Mouse (Mus musculus): ENCODE measurements around the gene Shld2.

The Shld2 gene

DNA sequence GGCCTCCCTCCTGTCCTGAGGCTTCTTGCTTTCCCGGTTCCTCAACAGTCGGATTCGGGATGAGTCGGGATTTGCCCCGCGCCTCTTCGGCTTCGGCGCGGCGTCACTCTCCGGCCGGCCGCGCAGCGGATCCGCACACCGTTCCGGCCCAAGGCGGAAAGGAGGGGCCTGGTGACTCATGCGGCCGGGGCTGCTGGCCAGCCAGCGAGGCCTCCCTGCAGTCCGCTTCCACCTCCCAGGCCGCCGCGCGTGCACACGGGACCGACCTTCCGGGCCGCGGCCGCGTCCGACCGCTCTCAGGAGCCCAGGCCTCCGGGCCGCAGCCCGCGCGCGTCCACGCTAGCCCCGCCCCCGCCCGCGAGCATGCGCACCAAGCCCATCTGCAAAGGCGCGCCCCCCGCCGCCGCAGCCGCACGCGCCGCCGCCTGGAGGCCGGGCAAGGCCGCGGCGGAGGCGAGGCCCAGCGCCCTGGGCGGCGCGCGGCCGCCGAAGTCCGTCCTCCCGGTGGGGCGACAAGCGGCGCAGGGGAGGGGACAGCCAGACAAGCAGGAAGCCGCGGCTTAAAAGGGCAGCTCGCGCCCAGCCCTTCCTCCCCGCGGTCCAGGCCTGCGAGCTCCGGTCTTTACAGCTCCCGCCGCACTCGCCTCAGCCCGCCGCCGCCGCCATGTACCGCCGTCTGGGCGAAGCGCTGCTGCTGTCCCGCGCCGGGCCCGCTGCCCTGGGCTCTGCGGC, at the start of gene Shld2, which contains the start of gene Glud1:
Gene Shld2, minus strand, starts transcription at position 260 of the 732 bp plus-strand sequence.
Gene Glud1, plus strand, starts transcription at position 494 of the 732 bp plus-strand sequence.
- peak; percentile 94 for DNase-seq

DNA sequence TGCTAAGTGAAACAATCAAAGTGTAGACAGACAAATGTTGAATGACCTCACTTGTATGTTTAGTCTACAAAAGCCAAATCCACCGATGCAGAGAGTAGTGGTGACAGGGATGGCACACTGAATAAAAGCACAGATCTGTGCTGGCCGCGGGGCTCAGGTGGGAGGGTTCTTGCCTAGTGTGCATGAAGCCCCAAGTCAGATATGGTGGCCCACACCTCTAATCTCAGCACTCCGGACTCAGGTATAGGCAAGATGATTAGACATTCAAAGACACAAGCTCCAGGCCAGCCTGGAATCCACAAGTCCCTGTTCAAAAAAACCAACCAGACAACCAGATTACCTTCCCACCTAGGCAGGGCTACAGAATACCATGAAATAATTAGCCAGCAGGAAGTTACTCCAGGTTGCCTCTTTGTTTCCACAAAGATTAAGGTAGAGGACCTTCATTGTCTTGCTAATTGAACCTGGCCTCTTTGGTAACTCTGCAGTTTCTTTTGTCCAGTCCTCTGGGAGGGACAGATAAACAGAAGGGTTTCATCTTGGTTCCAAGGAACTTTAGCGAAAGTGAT, 49.5 kb upstream of the Shld2 start:
- no peak for DNase-seq

DNA sequence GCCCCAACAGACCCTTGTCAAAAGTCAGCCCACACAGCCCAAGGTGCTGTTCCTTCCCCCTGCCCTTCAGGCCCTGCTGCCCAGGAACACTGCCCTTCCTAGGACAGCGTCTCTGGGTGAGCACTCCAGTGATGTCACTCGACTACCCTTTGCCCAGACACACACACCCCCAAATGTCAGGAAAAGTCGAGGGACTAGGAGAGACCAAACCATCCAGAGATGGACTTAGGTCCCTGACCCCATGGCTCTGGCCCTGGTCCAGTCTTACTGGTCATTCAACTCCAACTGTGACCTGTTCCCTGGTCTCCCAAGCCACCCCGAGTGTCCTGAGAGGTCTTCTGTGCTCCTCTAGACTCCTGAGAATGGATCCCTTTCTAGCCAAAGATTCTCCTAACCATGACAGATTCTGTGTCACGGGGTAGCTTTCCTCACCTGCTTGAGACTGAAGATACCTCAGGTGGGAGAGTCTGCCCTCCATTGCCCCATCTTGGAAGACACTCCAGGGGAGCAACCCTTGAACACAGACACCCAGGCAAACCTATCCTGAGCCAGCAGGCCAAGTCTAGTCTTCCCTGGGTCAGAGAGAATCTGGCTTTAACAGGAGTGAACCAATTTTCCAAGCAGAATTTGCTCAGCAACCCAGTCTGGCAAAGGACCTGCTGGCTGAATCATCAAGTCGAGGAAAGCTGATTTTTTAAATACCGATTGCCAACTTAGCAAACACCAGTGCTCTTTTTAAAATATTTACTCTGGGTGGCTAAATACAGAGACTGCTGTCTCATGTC, 47.6 kb upstream of the Shld2 start:
- no peak for DNase-seq

DNA sequence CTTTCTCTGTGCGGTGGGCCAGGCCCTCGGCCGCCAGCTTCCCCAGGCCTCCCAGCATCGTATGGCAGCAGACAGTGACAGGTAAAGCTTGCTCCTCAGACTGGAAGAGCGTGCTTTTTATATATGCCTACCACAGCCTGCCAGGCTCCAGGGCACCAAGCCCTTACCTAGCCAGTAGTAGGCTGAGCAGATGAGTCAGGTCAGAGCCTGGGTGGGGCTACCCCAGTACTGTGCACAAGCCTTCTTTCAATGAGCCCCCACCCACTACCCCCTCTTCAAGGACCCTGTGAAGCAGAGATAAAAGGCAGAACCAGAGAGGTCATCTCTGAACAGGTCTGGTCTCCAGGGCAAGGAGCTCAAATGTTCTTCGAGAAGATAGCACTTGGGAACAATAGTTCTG, 45.0 kb upstream of the Shld2 start, which contains the start of gene Fam25c:
Gene Fam25c, minus strand, starts transcription at position 133 of the 400 bp plus-strand sequence.
- no peak for DNase-seq

DNA sequence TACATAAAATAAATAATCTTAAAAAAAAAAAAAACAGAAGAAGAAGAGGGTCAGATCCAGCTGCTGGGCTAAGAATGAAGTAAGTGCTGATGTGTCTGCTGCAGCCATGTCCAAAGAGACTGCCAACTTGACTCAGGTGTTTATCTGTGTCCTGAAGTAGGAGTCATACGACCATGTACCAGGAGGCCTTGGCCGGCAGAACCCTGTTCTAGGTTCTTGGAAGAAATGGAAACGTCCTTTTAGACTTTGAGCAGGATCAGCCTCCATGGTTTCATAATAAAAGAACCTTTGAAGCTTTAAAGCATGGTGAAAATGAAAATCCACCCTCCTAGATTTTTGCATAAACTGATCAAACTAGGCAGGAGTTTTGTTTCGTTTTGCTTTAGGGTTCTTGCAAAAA, 44.2 kb upstream of the Shld2 start:
- DNase-seq, result no peak

DNA sequence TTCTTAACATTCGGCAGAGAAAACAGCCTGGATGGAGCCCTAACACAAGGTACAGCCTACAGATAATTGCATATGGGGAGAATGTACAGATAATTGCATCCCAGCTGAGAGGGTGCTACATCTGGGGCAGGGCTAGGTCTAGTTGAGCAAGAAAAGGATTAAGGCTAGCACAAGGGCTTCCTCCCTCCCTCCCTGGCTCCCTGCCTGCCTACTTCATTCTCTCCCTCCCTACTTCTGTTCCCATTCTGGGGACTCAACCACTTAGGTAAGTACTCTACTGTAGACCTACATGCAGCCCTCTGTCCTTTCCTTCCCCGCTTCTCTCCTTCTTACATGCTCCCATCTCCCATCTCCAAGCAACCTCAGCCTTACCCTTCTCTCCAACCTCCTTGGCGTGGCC, 43.0 kb upstream of the Shld2 start:
- no peak for DNase-seq

DNA sequence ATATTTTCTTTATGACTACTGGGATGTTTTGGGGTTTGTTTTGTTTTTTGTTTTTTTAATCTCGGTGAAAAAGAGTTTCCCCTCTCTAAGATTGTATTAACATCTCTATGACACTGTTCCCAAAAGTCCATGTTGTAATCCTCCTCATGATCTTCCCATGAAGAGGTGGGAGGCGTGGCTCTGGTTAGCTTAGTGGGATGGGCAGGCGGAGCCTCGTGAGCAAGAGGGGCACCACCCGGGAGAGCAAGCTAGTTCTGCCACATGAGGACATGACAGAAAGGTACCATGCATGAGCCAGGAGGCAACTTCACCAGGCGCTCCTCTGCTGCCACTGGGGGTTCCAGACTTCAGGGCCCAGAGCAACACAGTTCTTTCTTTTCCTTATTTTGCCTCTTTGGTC, 42.2 kb upstream of the Shld2 start:
- no peak for DNase-seq

DNA sequence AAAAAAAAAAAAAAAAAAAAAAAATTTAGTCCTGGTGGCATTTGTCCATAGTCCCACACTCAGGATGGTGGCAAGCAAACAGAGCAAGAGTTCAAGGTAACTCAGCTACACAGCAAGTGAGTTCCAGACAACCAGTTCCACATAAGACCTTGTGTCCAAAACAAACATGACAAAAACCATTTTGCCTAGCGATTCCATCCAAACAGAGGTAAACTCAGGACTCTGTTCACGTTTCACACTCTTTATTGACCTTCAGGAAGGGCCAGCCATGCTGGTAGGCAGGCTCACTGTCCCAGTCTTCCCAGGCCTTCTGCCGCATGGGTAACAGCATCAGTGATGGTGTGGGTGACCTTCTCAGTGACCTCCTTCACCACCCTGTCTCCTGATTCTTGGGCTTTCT, 41.4 kb upstream of the Shld2 start:
- no peak for DNase-seq

DNA sequence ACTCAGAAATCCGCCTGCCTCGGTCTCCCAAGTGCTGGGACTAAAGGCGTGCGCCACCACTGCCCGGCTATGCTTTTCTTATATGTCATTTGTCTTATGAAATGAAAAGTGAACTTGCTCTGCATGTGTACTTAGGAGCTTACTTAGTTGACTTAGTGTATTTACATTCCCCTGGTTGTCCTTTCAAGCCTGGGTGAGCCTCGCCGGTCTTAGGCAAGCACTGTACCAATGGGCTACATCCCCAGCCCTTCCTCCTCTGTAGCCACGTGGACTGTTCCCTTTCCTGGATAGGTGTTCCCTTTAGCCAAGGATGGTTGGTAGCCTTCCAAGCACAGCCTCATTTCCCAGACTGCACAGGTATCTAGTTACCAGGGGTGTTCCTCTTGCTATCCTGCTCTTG, 38.7 kb upstream of the Shld2 start:
- no peak for DNase-seq

DNA sequence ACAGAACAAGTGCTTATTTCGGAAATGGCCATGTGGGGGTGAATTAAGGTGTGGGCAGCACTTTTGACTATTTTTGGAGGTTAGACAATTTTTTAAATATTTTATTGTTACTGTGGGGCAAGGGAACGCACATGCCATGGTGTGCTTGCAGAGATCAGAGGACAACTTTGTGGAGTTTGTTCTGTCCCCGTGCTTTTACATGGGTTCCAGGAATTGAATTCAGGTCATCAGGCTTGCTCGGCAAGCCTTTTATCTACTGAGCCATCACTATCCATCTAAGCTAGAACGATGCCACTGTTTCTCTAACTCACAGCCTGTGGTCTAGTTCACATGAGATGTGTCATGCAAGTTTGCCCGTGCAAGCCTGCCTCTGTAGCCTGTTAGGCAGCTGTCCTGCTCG, 38.0 kb upstream of the Shld2 start:
- DNase-seq, result no peak

DNA sequence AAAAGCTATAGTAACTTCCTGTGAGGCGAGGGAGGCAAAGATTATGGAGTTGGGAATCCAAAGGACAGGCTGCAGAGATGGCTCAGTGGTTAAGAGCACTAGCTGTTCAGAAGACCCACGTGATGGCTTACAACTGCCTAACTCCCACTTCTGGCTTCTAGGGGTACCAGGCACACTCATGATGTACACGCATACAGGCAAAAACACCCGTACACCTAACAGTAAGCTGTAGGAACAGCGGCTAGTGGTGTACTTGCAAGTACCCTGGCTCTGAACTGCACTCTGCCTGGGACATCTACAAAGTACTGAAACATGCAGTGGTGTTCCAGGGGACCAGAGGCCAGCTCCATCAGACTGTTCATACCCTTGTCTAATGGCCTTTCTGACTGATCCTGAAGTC, 36.8 kb upstream of the Shld2 start:
- no peak for DNase-seq

DNA sequence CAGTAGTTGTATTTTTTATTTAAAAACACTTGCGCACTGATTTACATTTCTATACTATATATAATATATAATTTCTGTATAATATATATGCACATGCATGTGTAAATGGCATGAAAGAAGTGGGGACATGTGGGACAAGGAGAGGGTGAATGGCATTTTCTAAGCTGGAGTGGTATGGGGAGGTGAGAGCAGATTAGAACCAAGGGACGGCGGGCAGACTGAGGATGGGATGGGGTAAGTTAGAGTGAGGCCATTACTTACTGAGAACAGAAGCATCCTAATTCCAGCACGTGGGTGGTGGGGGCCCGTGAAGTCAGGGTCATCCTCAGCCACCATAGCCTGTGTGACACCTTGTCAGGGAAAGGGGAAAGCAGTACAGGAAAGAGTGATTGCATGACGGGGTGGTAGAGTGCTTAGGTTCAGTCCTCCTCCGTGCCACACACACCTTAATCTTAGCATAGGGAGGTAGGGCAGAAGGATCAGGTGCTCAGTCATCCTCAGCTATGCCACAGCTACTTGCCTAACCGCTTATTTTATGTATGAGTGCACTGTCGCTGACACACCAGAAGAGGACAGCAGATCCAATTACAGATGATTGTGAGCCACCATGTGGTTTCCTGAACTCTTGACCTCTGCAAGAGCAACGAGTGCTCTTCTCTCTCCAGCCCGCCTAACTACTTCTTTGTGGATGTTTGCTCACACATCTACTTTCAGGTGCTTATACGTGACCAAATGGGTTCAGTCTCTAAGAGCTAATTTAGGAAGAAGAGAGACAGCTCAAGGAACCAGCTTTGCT, 35.7 kb upstream of the Shld2 start:
- DNase-seq, result no peak

DNA sequence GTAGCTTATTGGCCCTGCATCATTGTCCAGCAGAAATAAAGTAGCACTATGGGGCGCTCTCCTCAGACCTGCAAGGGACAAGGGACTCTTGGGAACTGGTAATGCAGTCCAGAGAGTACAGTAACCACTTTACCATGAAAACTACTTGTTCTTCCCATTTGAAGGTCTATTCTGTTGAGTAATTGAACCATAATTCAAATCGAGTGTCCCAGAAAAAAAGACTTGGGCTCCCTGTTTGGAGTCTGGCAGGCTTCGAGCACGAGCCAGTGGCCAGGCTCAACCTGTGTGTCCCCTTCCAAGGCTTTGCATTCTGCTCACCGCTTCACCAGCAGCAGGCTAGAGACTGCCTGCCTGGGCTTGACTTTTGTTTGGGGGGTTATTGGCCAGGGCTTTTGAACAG, 34.1 kb upstream of the Shld2 start:
- no peak for DNase-seq

DNA sequence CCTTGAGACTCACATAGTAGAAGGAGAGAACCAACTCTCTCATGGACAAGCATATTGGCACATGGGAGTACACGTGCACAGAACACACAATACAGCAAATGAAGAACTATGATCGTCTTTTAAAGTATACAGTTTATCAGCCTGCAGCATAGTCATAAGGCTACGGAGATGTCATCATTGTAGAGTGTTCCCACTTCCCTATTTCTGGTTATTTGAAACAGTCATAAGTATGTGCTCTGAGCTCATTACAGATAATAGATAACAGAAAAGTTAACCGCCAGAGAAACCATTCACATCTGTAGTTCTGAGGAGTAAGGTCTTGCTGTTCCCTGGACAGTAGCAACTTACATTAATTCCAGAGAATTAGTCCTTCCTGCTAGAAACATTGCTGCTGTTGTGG, 32.8 kb upstream of the Shld2 start:
- DNase-seq, result no peak

DNA sequence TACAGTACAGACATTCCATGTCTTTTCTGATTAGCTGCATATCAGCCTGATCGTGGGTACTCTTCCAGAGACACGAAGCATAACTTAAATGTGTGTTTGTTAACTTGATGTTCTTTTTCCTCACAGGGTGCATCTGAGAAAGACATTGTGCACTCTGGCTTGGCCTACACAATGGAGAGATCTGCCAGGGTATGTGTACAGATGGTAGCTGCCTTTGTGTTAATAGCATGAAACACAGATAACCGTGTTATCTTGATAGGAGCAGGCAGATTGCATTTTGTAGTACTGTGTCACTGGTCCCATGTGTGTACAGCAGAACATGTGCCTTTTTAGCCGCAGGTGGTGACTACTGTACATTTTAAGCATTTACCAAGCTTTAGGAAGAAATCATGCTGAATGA, 31.7 kb upstream of the Shld2 start:
- no peak for DNase-seq

DNA sequence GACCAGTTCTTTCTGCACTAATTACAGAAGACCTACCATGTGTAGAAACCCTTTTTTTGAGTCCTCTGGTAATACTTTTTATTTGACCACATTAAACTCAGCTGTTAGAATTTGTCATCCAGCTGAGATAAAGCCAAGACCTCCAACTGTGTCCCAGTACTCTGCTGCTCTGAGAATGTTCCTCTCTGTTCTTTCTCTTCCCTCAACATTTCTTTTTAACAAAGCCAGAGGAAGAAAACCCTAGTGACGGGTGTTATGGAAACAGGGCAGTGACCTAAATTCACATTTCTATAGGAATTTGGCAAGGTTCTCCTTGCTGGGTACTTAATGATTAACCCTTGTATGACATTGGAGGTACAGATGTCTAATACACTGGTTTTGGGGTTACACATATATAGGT, 29.2 kb upstream of the Shld2 start:
- DNase-seq, result no peak

DNA sequence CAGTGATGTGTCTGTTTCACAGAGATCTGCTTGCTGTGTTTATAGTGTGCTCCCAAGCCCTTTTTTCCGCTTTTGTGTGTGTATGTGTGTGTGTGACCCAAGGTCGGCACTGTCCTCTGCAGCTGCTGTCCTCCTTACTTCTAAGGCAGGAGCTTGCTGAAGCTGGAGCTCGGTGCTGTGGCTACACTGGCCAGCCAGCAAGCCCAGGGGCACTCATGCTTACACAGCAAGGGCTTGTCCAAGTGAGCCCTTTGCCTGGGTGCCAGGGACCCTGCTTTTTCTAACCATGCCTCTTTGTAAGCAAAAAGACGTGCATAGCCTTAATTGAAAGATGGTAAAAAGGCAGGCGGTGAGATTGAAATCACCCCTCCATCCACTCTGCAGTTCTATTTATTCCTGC, 22.2 kb upstream of the Shld2 start:
- no peak for DNase-seq

DNA sequence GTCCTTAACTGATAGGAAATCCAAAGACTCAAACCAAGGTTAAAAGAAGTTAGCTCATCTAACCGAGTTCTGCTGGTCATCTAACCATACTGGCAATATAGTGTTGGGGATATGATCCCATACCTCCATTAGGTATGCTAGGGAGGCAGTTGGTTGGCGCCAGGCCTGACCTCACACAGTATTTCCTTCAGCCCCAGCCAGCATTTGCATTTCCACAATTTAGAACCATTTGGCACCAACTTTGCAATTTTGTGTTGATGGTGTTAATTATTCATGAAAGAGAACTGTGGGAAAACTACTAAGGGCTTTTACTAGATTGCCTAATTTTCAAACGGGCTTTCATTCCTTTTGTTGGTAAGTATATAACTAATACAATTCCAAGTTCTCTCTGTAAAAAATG, 21.6 kb upstream of the Shld2 start:
- no peak for DNase-seq

DNA sequence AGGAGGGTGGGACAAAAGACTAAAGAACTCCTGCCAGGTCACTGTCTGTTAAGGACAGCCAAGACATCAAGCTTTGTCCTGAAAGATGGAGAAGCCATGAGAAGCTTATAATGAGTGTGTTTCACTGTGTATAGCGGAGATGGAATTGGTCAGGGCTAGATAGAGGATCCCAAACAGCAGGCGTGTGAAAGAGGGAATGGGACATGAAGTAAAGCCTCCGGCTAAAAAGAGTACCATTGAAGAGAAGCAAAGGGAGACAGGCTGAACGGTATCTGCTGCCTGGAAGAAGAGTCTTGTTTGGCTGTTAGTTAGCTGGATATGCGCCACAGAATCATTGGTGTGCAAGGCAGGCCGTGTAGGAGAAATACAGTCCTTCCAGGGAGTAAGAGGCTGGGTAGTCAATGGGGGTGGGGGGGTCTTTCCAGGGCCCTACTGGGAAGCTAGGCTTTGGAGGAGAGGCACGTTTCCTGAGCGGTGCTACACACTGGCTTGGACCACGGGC, 20.4 kb upstream of the Shld2 start:
- DNase-seq, result no peak

DNA sequence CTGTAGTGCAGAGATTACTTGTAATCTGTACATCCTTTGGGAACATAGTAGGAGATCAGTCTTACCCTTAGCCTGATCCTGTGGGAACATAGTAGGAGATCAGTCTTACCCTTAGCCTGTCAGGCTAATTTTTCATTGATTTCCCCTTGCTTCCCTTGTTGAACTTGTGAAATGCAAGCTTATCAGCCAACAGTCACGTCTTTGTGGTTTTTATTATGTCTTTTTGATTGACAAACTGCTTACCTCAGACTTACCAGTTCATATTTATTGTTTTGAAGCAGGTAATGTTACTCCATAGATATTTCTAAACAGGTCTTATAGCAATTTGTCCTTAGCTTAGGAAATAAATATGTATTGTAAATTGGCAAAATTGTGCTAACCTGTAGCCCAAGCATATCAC, 17.3 kb upstream of the Shld2 start:
- no peak for DNase-seq

DNA sequence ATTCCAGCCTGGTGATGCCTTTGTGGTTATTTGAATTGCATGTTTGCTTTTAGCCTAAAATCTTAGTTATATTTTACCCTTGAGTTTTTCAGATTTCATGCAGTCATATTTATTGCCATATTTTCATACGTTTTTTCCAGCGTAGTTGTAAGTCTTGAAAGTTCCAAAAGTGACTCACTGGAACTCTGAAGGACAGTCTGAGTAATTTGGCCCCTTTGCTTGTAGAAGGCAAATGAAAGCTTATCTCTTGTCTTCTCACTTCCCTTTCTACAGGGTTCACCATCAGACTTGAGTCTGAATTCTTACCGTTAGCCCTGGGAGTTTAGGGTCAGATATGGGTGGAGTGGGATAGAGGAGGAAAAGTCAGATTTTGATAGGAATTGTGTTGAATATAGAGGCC, 16.3 kb upstream of the Shld2 start:
- no peak for DNase-seq

DNA sequence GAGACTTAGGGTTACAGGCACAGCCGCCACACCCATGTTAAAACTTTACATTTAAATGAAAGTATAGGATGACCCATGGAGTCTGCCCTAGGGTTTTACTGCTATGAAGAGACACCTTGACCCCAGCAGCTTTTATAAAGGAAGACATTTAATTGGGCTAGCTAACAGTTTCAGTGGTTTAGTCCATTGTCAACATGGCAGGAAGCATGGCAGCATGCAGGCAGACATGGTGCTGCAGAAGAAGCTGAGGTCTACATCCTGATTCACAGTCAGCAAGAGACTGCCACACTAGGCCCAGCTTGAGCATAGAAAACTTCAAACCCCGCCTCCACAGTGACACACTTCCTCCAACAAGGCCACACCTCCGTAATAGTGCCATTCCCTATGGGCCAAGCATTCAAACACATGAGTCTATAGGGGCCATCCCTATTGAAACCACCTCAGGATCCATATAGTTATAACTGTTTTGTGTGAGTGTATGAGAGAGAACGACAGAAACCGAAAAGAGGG, 13.3 kb upstream of the Shld2 start:
- no peak for DNase-seq

DNA sequence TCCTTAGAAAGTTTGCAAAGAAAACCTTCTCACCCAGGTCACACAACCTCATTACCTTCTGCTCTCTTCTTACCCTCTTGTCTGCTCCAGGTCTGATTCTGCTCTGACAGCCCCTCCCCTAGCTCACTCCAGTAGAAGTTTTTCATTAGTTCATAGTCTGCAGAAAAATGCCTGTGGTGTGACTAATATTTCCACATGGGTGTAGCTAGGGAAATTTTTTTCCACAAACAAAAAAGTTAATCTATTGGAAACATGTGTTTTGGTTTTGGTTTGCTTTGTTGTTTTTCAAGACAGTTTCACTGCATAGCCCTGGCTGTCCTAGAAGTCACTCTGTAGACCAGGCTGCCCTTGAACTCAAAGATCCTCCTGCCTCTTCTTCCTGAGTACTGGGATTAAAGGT, 7.8 kb upstream of the Shld2 start:
- DNase-seq, result no peak
